Mouse (Mus musculus): ENCODE results near the gene Adamtsl1.

GRCm38 (mm10) chr4:86335861-86336415, 822.0 kb downstream of the Adamtsl1 start:
- no peak for TF ChIP-seq CTCF (IDR thresholded peaks at IDR 0.05; ENCODE audit: control insufficient read depth, insufficient read depth, low read length)
- TF ChIP-seq POLR2A (IDR thresholded peaks at IDR 0.05; ENCODE audit: borderline replicate concordance, control insufficient read depth, low read depth, low read length): no peak

Measured in bone marrow, adult 2 months (tissue).